In genomic region chr1:89454196-89455123, GRCm38 (mm10) we compare ENCODE assay signal across 8 mouse cellular contexts. TPM values are rescaled to one million over a fixed set of nuclear protein-coding genes. Genes with fewer than 3 reads are reported as not detected.
DNase-seq lines count a peak whose midpoint lies in the region; ATAC-seq and TF ChIP-seq lines count a peak whose summit lies in the region.

TSS of gene Agap1 (plus strand) at chr1:89454806.

- H3K36me3 ChIP-seq in ES-E14 (ENCODE audit: control insufficient read depth, insufficient read depth, low read length, poor library complexity, severe bottlenecking) = peaks cover 2% of the 10 kb centered on the region; the same call in 1 of the 2 replicates
- H3K36me3 ChIP-seq in lung, embryonic 14.5 days (ENCODE audit: insufficient read depth) = 0 out of 2 replicates have a peak, but pooled peaks cover 3% of the 10 kb centered on the region
- no peaks in the 10 kb centered on the region for H3K36me3 ChIP-seq in thymus, adult 2 months (ENCODE audit: control insufficient read depth, insufficient read depth, low read length)

- H3K9ac ChIP-seq in ES-E14 (ENCODE audit: insufficient read depth, low read depth, low read length, poor library complexity, severe bottlenecking) = peak within 1 kb of the TSS; percentile 83
- H3K9ac ChIP-seq in lung, embryonic 14.5 days = peak within 1 kb of the TSS; percentile 77

- H3K27ac ChIP-seq in ES-E14 (ENCODE audit: insufficient read depth, low read depth, low read length, poor library complexity, severe bottlenecking) = no peak within 1 kb of the TSS
- peak within 1 kb of the TSS; percentile 80 for H3K27ac ChIP-seq in lung, embryonic 14.5 days (ENCODE audit: low read depth)
- H3K27ac ChIP-seq in thymus, adult 2 months (ENCODE audit: control insufficient read depth, insufficient read depth, low read length) = no peak within 1 kb of the TSS

- H3K9me3 ChIP-seq in ES-E14 (ENCODE audit: control insufficient read depth, insufficient read depth, low read depth, low read length) = no peaks in the 10 kb centered on the region
- peaks cover 7% of the 10 kb centered on the region; the same call in 1 of the 2 replicates for H3K9me3 ChIP-seq in lung, embryonic 14.5 days (ENCODE audit: low read depth, low read length)

- ATAC-seq in lung, embryonic 14.5 days (ENCODE audit: insufficient read depth) = peak; percentile 95

- peak; percentile 80 for DNase-seq in ES-E14 (ENCODE audit: low read depth, low spot score)
- DNase-seq in cerebellum, adult 8-10 months = peak; percentile 97
- peak; percentile 94 for DNase-seq in forelimb bud, embryonic 11.5 days (ENCODE audit: low read depth, low spot score)
- peak; percentile 97 for DNase-seq in heart, postnatal 4 days
- DNase-seq in layer of hippocampus, adult 8-10 months (ENCODE audit: low spot score in 2 of 2) = peak; percentile 90 to 95
- DNase-seq in lung, embryonic 14.5 days = peak; percentile 97
- peak; percentile 94 for DNase-seq in ovary, adult 18-20 months (ENCODE audit: low spot score)
- DNase-seq in thymus, adult 2 months = peak; percentile 27

- in situ Hi-C loops in ES-E14 (cut with MboI; ENCODE audit: low sequenced_read_pairs in 2 of 2, unreplicated experiment in 2 of 2) = no loop called here

- no peak for TF ChIP-seq CTCF in lung, embryonic 14.5 days (IDR thresholded peaks at IDR 0.05; ENCODE audit: low read depth)
- no peak for TF ChIP-seq CTCF in thymus, adult 2 months (IDR thresholded peaks at IDR 0.05; ENCODE audit: borderline replicate concordance, control insufficient read depth, extremely low read depth, insufficient read depth, low read length, poor library complexity)

- no peak for TF ChIP-seq POLR2A in thymus, adult 2 months (IDR thresholded peaks at IDR 0.05; ENCODE audit: control insufficient read depth, extremely low read depth, insufficient read depth, low read length, poor library complexity)

- 0% methylated on average over 115 of the region's 118 CpGs for WGBS in lung, embryonic 14.5 days
- 1% methylated on average over 118 of the region's 118 CpGs for WGBS in thymus, adult 2 months

- H3K4me3 ChIP-seq in ES-E14 (ENCODE audit: insufficient read depth in 1 of 2, low read depth in 1 of 2, low read length in 2 of 2, poor library complexity in 1 of 2, severe bottlenecking in 1 of 2) = peak within 1 kb of the TSS; percentile 67 to 85
- H3K4me3 ChIP-seq in lung, embryonic 14.5 days (ENCODE audit: low read depth, low read length) = peak within 1 kb of the TSS; percentile 78
- H3K4me3 ChIP-seq in thymus, adult 2 months (ENCODE audit: control insufficient read depth, insufficient read depth, low read length) = peak within 1 kb of the TSS; percentile 50

- peak within 1 kb of the TSS; percentile 95 for H3K4me2 ChIP-seq in lung, embryonic 14.5 days

- no peaks in the 10 kb centered on the region for H3K27me3 ChIP-seq in lung, embryonic 14.5 days (ENCODE audit: insufficient read depth, low read length)
- peaks cover 6% of the 10 kb centered on the region for H3K27me3 ChIP-seq in thymus, adult 2 months (ENCODE audit: control insufficient read depth, insufficient read depth, low read length)

- peaks cover 0 to 14% of the 10 kb centered on the region in 2 experiments; a peak in 1 of 4 replicates for H3K4me1 ChIP-seq in ES-E14 (ENCODE audit: control insufficient read depth in 2 of 2, insufficient read depth in 2 of 2, low read length in 2 of 2, poor library complexity in 1 of 2)
- H3K4me1 ChIP-seq in lung, embryonic 14.5 days (ENCODE audit: insufficient read depth) = peaks cover 12% of the 10 kb centered on the region
- H3K4me1 ChIP-seq in thymus, adult 2 months (replicated peaks; ENCODE audit: control insufficient read depth, insufficient read depth, low read length) = no peaks in the 10 kb centered on the region

TF ChIP-seq in ES-E14, 5 proteins besides CTCF, POLR2A, EP300 and RAD21:
- TF ChIP-seq ZC3H11A (IDR thresholded peaks at IDR 0.05; ENCODE audit: borderline replicate concordance, low read depth, low read length) (no peak), ZNF384 (IDR thresholded peaks at IDR 0.05; ENCODE audit: low read depth, low read length) (no peak), CHD2 (IDR thresholded peaks at IDR 0.05; ENCODE audit: low read depth, low read length) (no peak), MAFK (IDR thresholded peaks at IDR 0.05; ENCODE audit: insufficient read depth, low read depth, low read length) (no peak), HCFC1 (IDR thresholded peaks at IDR 0.05; ENCODE audit: borderline replicate concordance, insufficient read depth, low read length) (peak; percentile 93)

RNA-seq across cellular contexts. Expression of gene Agap1, which starts in this region (rescaled TPM):
- 19.8 and 28.2 TPM in 2 replicates for total RNA-seq in ES-E14 (2012; rRNA removed)
- total RNA-seq in heart, postnatal 4 days (2021) = 10 to 100 TPM; 58.9 to 65.8 TPM
- total RNA-seq in layer of hippocampus, adult 8-10 months (2022) = 100 to 1,000 TPM; 235 to 308 (median 283) TPM
- 18.2 and 21.3 TPM in 2 replicates for polyA plus RNA-seq in lung, embryonic 14.5 days (2014; fragmentation: Nextera tagmentation; extraction: Ambion mirVana)
- 3.9 and 4.3 TPM in 2 replicates for polyA plus RNA-seq in thymus, adult 2 months (2012; rRNA removed)

Comparison
In these comparisons a context has a peak if more than half of its experiments do, and no peak if none do; other contexts are left out.
1. DNase-seq: peak in every context shown above with its lines; median percentile 97 in cerebellum, adult 8-10 months; 97 in heart, postnatal 4 days; 97 in lung, embryonic 14.5 days; 94 in forelimb bud, embryonic 11.5 days; 94 in ovary, adult 18-20 months; 92 in layer of hippocampus, adult 8-10 months; 80 in ES-E14; 27 in thymus, adult 2 months.